Mouse (Mus musculus) urinary bladder, postnatal 10 days (tissue): ENCODE data around the gene Slc38a8.

Experiments
- DNase-seq: peaks from one replicate; pipeline ENCODE4 v3.0.0; 2022; ENCODE audit warnings: low spot score

Gene Slc38a8

DNA sequence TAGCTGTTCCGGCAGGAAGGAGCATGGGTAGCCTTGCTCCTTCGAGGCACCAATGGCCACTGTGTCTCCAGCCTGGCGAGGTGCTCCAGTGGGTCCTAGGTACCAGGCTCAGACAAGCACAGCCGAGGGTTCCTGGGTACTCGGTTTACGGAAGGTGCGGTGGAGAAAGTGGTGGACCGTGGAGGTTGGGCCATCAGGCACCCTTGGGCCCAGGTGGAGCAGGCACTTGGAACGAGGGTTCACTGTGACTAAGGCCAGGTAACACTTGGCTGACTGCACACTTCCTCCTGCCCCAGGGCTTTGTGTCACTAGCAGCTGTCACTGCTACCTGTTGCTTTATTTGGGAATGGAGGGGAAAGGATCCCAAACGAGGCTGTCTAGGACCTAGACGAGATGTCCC lies 64.0 kb downstream of the Slc38a8 start:
- no peak for DNase-seq

DNA sequence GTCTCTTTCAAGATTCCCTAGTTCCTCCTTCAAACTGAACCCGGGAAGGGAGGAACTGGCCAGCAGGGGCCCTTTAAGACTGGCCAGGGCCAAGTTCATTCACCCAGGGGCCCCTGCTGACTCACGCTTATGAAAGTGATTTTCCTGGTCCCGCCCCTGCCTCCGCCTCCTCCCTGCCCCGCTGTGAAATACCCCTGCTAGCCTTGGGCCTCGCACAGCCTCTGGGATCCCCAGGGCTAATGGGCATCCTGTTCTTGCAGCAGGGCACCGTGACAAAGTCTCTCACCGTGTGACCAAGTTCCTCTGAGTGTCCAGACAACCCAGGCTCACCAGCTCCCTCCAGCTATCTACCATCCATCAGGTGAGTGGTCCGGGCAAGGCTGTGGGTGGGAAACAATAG lies 64.6 kb downstream of the Slc38a8 start:
- DNase-seq = peak; percentile 67

DNA sequence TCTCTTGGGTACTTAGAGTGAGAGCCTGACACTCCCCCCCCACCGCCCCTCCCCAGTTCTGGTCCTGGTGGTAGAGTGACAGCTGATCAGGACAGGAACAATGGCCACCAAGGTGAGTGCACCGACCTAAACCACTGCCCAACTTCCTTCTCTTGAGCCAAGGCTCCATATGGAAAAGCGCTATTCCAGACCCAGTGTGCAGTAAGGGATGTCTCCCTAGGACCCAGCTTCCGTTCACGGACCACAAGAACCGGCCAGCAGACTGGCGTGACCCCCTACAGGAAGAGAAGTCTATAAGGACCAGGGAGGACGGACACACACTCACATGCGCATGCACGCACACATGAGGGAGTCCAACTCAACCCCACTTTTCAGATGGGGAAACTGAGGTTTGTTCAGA lies 65.2 kb downstream of the Slc38a8 start:
- DNase-seq = no peak

DNA sequence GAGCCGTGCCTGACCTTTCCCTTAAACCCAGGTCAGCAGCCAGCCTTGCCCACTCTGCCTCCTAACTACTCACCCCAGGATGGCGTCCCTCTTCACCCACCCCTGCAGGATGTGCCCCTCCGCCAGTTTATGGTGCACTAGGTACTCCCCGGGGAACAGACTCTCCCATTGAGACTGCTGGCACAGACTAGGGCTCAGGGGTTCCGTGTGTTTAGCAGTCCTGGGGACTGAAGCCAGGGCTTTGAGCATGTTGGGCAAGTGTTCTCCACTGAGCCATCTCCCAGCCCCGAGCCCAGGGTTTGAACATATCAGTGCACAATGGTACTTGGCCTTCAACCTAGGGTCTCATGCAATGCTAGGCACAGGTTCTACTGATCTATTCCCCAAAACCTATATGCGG lies 66.0 kb downstream of the Slc38a8 start:
- no peak for DNase-seq

DNA sequence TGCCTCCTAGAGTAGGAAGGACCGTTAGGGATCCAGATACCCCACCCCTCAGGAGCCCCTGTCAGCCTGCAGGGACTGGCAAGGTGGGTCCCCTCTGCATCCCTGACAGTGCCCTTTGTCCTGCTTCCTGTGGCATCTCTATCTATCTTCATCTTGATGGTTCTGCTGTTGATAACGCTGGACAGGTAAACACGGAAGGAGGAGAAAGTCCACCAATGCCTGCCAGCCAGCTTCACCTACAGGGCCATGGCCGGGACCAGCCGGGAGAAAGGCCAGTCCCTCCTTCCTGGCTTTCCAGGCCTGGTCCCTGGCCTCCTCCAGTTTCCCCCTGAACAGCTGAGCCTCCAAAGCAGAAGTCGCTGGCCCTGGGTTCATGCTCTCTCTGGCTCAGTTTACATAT lies 66.9 kb downstream of the Slc38a8 start:
- DNase-seq = no peak

DNA sequence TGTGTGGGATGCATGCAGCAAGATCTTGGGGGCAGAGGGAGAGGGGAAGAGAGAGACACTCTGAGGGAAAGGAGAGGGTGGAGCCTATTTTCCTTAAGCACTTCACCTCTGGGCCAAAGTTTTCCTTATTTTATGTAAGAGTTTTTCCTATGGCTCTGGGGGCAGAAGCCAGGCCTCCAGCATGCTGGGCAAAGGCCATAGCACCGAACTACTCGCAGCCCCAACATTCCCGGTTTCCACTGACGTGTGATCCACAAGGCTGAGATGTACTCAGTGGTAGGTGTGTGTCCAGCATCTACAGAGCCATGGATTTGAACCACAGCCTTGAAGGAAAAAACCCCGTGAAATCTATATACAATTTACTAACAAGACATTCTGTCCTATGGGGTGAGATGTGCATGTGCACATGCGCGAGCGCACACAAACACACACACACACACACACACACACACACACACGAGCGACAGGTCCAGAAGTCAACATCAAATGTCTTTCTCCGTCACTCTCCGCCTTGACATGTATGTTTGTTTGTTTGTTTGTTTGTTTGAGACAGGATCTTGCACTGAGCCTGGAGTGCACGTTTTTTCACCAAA lies 67.8 kb downstream of the Slc38a8 start, which contains the start of gene Osgin1:
Gene Osgin1 (plus strand): TSS at position 543 of the 593 bp plus-strand sequence.
- DNase-seq = no peak

DNA sequence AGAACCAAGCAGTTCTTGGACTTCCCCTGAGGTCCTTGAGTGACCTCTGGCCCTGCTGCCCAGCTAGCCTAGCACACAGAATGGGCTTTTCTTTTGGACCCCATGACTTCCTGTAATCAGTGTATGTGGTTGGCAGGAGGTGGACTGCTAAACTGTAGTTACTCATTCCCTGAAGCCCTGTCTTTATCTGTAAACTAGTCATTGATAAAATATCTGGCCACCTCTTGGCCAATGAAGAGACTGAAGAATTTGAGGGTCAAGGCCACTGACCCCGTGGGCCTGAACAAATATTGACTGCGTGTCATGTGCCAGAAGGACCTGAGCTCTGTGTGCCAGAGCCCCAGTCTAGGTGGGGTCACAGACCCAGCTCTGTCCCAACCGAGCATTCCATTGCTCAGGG lies 69.1 kb downstream of the Slc38a8 start:
- no peak for DNase-seq

DNA sequence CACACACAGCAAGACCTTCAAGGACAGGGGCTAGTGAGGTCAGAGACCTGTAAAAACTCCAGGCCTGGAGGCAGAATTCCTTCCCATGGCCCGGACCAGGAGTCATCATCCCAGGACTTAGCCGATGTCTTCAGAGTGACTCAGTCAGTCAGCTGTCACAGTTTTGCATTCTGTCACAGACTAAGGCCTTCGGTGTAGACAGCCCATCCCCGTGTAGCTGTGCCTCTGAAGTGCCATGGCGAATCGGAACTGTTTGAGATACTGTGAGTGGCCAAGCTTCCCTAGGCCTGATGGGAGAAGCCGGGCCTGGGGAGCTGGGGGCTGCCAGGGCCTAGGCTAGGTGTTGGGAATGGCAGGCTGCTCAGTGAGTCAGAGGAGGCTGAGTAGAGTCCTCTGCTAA lies 70.8 kb downstream of the Slc38a8 start:
- DNase-seq = no peak

DNA sequence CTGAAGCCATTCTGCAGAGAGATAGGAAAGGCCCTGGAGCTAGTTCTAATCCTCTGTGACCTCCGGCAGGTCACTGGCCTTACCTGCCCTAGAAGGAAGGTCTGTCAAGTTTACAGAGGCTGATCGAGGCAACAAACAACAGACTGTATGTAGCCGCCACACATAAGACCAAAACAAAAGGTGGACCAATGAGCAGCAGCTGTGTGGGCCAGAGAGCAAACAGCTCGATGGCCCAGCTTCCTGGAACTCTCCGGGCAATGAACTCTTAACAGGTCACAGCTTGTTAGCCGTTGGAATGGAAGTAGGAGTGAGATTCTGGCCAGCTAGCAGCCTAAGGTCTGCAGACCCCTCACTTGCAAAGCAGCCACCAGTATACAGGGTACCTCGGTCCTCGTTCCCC lies 71.2 kb downstream of the Slc38a8 start:
- no peak for DNase-seq
